Mouse (Mus musculus): ENCODE results near the gene Mafb. TPM values are rescaled to one million over a fixed set of nuclear protein-coding genes. Genes with fewer than 3 reads are reported as not detected.

Mafb gene
- total and polyA plus RNA-seq, 3 experiments: 0.05 TPM; not detected in 2

DNA sequence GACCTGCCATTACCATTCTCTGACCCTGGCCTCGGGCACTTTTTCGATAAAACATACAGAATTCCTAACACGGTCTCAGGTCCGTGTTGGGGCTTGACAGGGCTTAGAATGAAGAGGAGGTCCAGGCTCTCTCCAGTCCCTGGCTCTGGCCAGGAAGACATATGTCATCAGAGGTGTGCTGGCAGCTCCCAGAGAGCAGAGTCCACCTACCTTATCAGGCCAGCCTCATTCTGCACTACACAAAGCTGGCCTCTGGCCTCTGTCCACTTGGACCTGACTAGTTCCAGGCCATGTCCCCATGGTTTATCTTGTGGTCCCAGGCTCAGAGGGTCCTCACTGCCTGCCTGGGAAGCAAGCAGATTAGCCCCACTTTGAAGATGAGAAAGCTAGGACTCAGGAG, 17.3 kb downstream of the Mafb start:
- ATAC-seq (ENCODE audit: extremely low read depth, insufficient number of reproducible peaks, low FRiP score, poor library complexity, severe bottlenecking) (no peak), DNase-seq (ENCODE audit: low spot score) (no peak)
- H3K27me3 ChIP-seq (ENCODE audit: insufficient read depth, low read length): no peaks in the 10 kb centered on the region
- H3K4me1 ChIP-seq (ENCODE audit: insufficient read depth, low read depth, low read length): no peaks in the 10 kb centered on the region
- TF ChIP-seq CTCF (IDR thresholded peaks at IDR 0.05; ENCODE audit: low read depth, low read length) (no peak), GATA2 (IDR thresholded peaks at IDR 0.05; ENCODE audit: borderline replicate concordance, low read depth, low read length) (no peak), POLR2AphosphoS5 (IDR thresholded peaks at IDR 0.05; ENCODE audit: insufficient replicate concordance, low read depth, low read length) (no peak), GATA1 (IDR thresholded peaks at IDR 0.05; ENCODE audit: borderline replicate concordance, low read length) (no peak), TAL1 (conservative IDR thresholded peaks at IDR 0.05; ENCODE audit: low read depth, low read length) (no peak)
- H3K4me3 ChIP-seq (ENCODE audit: low read depth, low read length): no peak overlapping the region
- peaks cover 71% of the 10 kb centered on the region for H3K9me3 ChIP-seq (replicated peaks)
- H3K36me3 ChIP-seq (replicated peaks): no peaks in the 10 kb centered on the region

DNA sequence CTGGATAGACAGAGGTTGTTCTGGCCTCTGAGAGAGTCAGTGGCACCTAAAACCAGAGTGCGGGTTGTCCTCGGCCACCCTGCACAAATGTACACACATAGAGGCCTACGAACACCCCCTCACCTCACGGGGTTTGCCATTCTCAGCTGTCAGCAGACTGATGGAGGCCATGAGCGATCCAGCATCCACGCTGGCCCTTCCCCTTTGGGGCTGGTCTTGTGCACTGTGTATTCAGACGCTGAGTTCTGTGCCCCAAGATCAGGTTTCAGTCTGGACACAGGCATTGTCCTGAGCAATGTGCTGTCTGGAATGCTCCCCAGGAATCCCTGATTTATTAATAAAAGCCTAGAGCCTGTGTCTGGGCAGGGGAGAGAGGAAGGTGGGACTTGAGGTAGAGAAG, 18.1 kb downstream of the Mafb start:
- H3K27me3 ChIP-seq (ENCODE audit: insufficient read depth, low read length): no peaks in the 10 kb centered on the region
- no peak for DNase-seq (ENCODE audit: low spot score)
- no peak for ATAC-seq (ENCODE audit: extremely low read depth, insufficient number of reproducible peaks, low FRiP score, poor library complexity, severe bottlenecking)
- H3K9me3 ChIP-seq (replicated peaks): peaks cover 76% of the 10 kb centered on the region
- TF ChIP-seq GATA2 (IDR thresholded peaks at IDR 0.05; ENCODE audit: borderline replicate concordance, low read depth, low read length) (no peak), POLR2AphosphoS5 (IDR thresholded peaks at IDR 0.05; ENCODE audit: insufficient replicate concordance, low read depth, low read length) (no peak), TAL1 (conservative IDR thresholded peaks at IDR 0.05; ENCODE audit: low read depth, low read length) (no peak), CTCF (IDR thresholded peaks at IDR 0.05; ENCODE audit: low read depth, low read length) (no peak), GATA1 (IDR thresholded peaks at IDR 0.05; ENCODE audit: borderline replicate concordance, low read length) (no peak)
- no peaks in the 10 kb centered on the region for H3K36me3 ChIP-seq (replicated peaks)
- H3K4me1 ChIP-seq (ENCODE audit: insufficient read depth, low read depth, low read length): no peaks in the 10 kb centered on the region
- H3K4me3 ChIP-seq (ENCODE audit: low read depth, low read length): 0 out of 2 replicates have a peak overlapping the region, but pooled peaks have one; percentile 7

- ATAC-seq (ENCODE audit: extremely low read depth, insufficient number of reproducible peaks, low FRiP score, poor library complexity, severe bottlenecking) (no peak), DNase-seq (ENCODE audit: low spot score) (no peak)
- TF ChIP-seq CTCF (IDR thresholded peaks at IDR 0.05; ENCODE audit: low read depth, low read length): no peak
- no peak for TF ChIP-seq GATA2 (IDR thresholded peaks at IDR 0.05; ENCODE audit: borderline replicate concordance, low read depth, low read length)
- no peak for TF ChIP-seq TAL1 (conservative IDR thresholded peaks at IDR 0.05; ENCODE audit: low read depth, low read length)
- TF ChIP-seq GATA1 (IDR thresholded peaks at IDR 0.05; ENCODE audit: borderline replicate concordance, low read length): no peak
- TF ChIP-seq POLR2AphosphoS5 (IDR thresholded peaks at IDR 0.05; ENCODE audit: insufficient replicate concordance, low read depth, low read length): no peak
- Histone ChIP-seq H3K27me3 (ENCODE audit: insufficient read depth, low read length) (no peaks in the 10 kb centered on the region), H3K4me3 (ENCODE audit: low read depth, low read length) (no peak overlapping the region), H3K9me3 (replicated peaks) (peaks cover 74% of the 10 kb centered on the region), H3K4me1 (ENCODE audit: insufficient read depth, low read depth, low read length) (no peaks in the 10 kb centered on the region), H3K36me3 (replicated peaks) (no peaks in the 10 kb centered on the region)
These were observed 18.7 kb downstream of the Mafb start for GRCm38 (mm10) chr2:160348072-160348604.

GRCm38 (mm10) chr2:160345644-160346043, 21.2 kb downstream of the Mafb start:
- DNase-seq (ENCODE audit: low spot score): no peak
- TF ChIP-seq GATA1 (IDR thresholded peaks at IDR 0.05; ENCODE audit: borderline replicate concordance, low read length): no peak
- no peak for TF ChIP-seq TAL1 (conservative IDR thresholded peaks at IDR 0.05; ENCODE audit: low read depth, low read length)

GRCm38 (mm10) chr2:160340121-160340520, 26.7 kb downstream of the Mafb start:
- no peak for ATAC-seq (ENCODE audit: extremely low read depth, insufficient number of reproducible peaks, low FRiP score, poor library complexity, severe bottlenecking)
- TF ChIP-seq GATA2 (IDR thresholded peaks at IDR 0.05; ENCODE audit: borderline replicate concordance, low read depth, low read length): no peak
- TF ChIP-seq GATA1 (IDR thresholded peaks at IDR 0.05; ENCODE audit: borderline replicate concordance, low read length): no peak
- TF ChIP-seq CTCF (IDR thresholded peaks at IDR 0.05; ENCODE audit: low read depth, low read length): no peak
- no peak for TF ChIP-seq POLR2AphosphoS5 (IDR thresholded peaks at IDR 0.05; ENCODE audit: insufficient replicate concordance, low read depth, low read length)
- TF ChIP-seq TAL1 (conservative IDR thresholded peaks at IDR 0.05; ENCODE audit: low read depth, low read length): no peak
- H3K9me3 ChIP-seq (replicated peaks): peaks cover 69% of the 10 kb centered on the region
- H3K27me3 ChIP-seq (ENCODE audit: insufficient read depth, low read length): no peaks in the 10 kb centered on the region
- H3K36me3 ChIP-seq (replicated peaks): no peaks in the 10 kb centered on the region
- H3K4me1 ChIP-seq (ENCODE audit: insufficient read depth, low read depth, low read length): no peaks in the 10 kb centered on the region
- no peak overlapping the region for H3K4me3 ChIP-seq (ENCODE audit: low read depth, low read length)
- no peak for DNase-seq (ENCODE audit: low spot score)

More at GRCm38 (mm10) chr2:160345644-160346043, 21.2 kb downstream of the Mafb start:
- no peaks in the 10 kb centered on the region for H3K4me1 ChIP-seq (ENCODE audit: insufficient read depth, low read depth, low read length)
- H3K36me3 ChIP-seq (replicated peaks): no peaks in the 10 kb centered on the region
- H3K9me3 ChIP-seq (replicated peaks): peaks cover 66% of the 10 kb centered on the region
- ATAC-seq (ENCODE audit: extremely low read depth, insufficient number of reproducible peaks, low FRiP score, poor library complexity, severe bottlenecking): no peak
- H3K4me3 ChIP-seq (ENCODE audit: low read depth, low read length): no peak overlapping the region
- no peaks in the 10 kb centered on the region for H3K27me3 ChIP-seq (ENCODE audit: insufficient read depth, low read length)

- Histone ChIP-seq H3K9me3 (replicated peaks) (peaks cover 69% of the 10 kb centered on the region), H3K27me3 (ENCODE audit: insufficient read depth, low read length) (no peaks in the 10 kb centered on the region), H3K4me1 (ENCODE audit: insufficient read depth, low read depth, low read length) (no peaks in the 10 kb centered on the region), H3K36me3 (replicated peaks) (no peaks in the 10 kb centered on the region), H3K4me3 (ENCODE audit: low read depth, low read length) (no peak overlapping the region)
- TF ChIP-seq TAL1 (conservative IDR thresholded peaks at IDR 0.05; ENCODE audit: low read depth, low read length) (no peak), CTCF (IDR thresholded peaks at IDR 0.05; ENCODE audit: low read depth, low read length) (no peak), POLR2AphosphoS5 (IDR thresholded peaks at IDR 0.05; ENCODE audit: insufficient replicate concordance, low read depth, low read length) (no peak)
- no peak for DNase-seq (ENCODE audit: low spot score)
- no peak for ATAC-seq (ENCODE audit: extremely low read depth, insufficient number of reproducible peaks, low FRiP score, poor library complexity, severe bottlenecking)
These were observed 27.3 kb downstream of the Mafb start for GRCm38 (mm10) chr2:160339595-160339994.
